Mouse (Mus musculus) urinary bladder, adult 2 months (tissue): Measurements from ENCODE around the gene Lnpep. TPM values are rescaled to one million over a fixed set of nuclear protein-coding genes. Genes with fewer than 3 reads are reported as not detected.
A peak's percentile ranks its signal among the peaks of the same experiment; 100 is the strongest.
"Not testable (repeated sequence)": the region's sequence is repeated elsewhere in the genome, so short reads cannot be mapped to it uniquely, and the experiment has no call there.

Experiments
- DNase-seq: peaks from one replicate; pipeline ENCODE4 v3.0.0; 2022; ENCODE audit warnings: low spot score
- polyA plus RNA-seq: library from polyadenylated mRNA; depleted of rRNA; stranded (reverse); fragments of >200 nt; gene quantifications from 2 replicates; pipeline ENCODE4 v1.2.3, GENCODE M21; 2012; rRNA removed

Gene Lnpep
- 21.2 and 24.0 TPM in 2 replicates for polyA plus RNA-seq

DNA sequence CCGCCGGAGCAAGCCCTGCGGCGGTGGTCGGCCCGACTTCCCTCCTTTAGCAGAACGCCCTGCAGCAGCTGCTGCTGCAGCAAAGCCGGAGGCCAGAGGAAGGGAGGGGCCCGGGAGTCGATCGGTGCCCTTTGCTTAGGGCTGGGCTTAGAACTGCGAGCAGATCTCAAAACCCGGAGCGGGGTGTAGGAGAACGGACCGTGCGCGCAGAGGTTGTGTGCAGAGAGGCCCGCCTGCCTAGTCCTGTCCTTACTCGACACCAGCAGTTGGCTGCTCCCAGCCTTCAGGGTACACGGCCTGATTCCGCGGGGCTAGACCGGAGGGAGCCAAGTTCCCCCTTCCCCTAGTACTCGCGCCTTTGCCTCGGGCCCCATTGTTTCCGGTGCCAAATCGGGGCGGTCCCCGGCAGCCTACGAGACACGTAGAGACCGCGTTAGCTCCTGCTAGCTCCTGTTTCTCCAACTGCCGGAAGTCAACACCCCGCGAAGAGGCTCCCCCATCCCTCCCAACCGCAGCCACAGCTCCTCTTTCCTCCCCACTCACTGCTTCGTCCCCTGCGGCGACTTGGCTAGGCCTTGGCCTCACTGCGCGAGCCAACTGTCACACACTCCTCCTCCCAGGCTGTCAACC, at the start of gene Lnpep:
Gene Lnpep (minus strand): TSS at position 94 of the 630 bp plus-strand sequence.
- no peak for DNase-seq

DNA sequence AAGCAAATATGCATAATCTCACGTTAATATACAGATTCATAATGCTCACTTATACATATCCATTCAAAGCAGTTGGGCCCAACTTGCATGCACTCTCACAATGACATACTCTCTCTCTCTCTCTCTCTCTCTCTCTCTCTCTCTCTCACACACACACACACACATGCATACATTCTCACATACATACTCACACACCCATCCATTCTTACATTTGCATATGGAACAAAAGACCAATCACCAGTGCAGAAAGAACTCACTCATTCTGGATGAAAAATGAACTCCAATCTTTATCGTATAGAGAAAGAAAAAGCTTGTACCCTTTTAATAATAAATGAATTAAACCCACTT, 31.0 kb upstream of the Lnpep start:
- no peak for DNase-seq

DNA sequence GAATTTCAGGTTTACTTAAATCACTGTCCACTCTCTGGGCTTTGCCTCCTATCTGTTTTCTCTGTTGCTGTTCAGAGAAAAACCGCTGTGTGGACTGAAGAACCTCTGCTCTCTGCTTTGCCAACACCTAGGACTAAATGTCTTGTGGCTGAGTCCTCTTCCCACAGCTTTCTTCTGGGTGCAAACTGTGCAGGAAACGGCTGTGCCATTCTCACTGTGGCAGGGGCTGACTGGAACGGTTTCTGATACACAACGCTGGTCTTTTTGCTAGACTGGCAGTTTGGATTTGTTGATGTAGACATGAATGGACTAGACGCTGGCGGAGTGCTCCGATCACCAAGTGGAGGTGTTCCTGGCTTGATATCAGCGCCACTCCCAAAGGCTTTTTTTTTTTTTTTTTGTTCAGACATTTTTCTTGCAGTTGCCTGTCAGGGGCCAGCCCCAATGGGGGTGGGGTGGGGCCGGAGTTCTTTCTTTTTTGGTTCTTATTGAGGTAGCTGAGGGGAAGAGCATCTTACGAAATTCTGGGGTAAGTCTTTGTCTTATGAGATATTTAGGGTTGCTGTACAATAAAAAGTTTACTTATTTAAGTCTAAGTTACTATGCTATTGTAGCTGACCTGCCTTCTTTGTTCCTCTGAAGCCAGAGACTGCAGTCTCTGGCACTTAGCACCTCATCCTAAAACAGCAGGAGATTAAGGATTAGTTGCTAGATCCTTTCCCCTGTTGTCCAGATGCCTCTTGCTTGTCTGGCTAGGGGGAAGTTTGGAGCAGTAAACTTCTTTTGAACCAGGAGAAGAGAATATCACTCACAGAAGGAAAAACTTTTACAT, 30.4 kb upstream of the Lnpep start:
- DNase-seq: no peak

GRCm38 (mm10) chr17:17652570-17652969, 27.7 kb upstream of the Lnpep start:
- no peak for DNase-seq

- no peak for DNase-seq
These were observed 20.9 kb upstream of the Lnpep start for GRCm38 (mm10) chr17:17645738-17646137.

- no peak for DNase-seq
These were observed 12.5 kb upstream of the Lnpep start for GRCm38 (mm10) chr17:17637387-17637786.

- DNase-seq: no peak
These were observed 11.3 kb upstream of the Lnpep start for GRCm38 (mm10) chr17:17636147-17636546.

GRCm38 (mm10) chr17:17634033-17634432, 9.2 kb upstream of the Lnpep start:
- no peak for DNase-seq

DNA sequence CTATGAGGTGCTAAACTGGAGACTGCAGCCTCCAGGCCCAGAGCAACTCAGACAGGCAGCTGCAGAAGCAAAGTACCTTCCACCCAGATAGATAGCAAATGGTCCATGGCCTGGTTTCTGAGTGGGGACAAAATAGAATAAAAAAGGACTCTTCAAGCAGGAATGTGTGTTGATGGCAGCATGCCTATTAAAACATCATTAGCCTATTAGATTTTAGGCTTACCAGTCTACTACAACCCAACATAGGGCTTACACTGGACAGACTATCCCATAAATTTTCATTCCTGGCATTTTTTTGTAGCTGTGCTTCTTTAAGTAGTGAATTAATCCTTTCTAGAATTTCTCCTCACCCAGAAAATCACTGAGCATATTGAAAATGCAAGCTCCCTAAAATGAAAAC, 7.1 kb upstream of the Lnpep start:
- DNase-seq: no peak

DNA sequence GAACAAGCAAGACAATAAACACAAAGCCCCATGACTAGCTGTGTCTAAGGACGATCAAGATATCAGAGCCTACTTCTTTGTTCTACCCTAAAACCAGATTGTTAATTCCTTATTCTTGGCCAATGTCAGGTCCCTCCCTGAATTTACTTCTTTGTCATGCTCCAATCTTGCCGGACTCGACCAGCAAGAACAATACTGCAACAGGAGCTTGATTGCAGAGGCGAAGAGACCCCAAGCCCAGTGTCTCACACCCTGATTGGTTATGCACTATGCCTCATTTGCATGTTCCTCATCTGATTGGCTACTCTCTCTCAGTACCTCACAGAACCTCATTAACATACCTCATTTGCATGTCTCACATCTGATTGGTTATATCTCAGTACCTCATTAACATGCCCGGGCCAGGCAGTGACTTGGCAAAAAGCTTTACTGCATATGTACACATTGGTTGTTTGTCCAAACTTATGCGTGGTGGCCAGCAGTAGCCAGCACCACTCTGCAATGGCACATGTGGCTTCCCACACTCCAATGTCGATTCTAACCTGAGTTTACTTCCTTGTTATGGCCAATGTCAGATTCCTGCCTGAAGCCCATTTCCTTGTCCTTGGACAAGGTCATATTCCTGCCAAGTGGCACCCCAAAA, 3.5 kb upstream of the Lnpep start:
- not testable (repeated sequence) for DNase-seq

- no peak for DNase-seq
These were observed 2.7 kb upstream of the Lnpep start for GRCm38 (mm10) chr17:17627558-17627957.

- no peak for DNase-seq
These were observed 1.2 kb upstream of the Lnpep start for GRCm38 (mm10) chr17:17625887-17626679.

GRCm38 (mm10) chr17:17624421-17624956, 361 bp downstream of the Lnpep start:
- DNase-seq: peak; percentile 87

DNA sequence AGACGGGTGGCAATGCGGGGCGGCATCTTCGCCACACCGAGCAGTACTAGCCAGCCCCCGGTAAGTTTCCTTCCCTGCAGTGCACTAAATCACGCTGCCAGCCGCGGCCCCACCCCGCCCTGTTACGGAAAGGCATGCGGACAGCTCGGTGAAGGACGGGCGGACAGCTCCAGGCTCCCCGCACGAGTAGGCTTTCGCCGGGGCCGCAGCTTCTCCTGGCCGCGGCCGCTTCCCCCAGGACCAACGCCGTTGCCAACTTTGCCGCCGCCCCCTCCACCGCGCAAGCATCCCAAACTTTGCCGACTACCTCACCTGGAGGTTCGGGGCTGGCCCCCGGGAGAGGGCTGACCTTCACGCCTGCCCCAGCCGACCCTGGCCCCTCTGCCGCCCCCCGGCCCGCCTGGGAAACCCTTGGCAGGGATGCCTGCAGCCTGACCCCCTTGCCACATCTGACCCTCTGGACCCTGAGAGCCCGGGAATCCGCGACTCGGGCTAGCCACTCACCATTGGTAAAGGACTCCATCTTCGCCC, 895 bp downstream of the Lnpep start:
- no peak for DNase-seq

DNA sequence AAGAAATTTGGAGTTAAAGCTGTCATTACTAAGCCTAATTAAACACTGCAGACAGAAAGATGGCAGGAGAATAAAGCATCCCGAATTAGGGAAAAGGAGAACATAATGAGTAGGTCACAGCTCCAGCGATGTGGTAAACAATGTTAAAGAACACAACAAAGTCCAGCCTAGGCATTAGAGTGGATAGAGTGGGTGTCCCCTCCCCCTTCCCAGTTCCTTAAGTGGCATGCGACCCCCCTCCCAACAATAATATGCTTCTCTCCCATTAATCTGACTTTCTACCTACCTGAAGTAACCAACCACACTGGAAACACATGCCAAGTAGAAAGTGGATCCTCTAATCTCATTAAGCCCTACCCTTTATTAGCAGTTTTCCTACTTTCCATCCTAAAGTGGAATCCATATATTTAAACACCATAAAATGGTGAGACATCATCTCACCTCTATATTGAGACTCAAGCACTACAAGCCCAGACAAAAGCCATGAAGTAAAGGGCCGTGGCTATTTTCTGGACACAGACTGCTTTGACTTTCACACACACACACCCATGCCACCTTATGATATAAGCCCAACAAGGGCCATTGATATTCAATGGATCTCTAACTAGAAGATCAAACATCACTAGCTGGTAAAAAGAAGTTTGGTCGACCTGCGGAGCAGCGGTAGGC, 1.5 kb downstream of the Lnpep start:
- no peak for DNase-seq

DNA sequence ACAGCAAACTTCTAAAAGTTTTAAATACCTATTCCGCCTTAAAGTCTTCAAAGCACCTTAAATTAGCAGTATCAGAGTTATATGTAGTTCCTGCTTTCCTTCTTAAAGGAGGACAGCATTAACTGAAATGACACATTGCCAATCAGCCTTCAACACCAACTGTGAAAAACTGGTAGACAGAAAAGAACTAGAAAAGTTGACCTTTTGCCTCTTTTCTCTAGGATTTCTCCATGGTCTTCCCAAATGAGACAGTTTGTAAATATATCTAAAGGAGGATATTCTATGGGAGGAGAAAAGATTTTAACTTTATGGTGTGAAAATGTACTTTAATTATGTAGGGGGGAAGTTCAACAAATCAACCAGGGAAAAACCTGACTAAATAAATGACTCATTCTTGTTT, 2.3 kb downstream of the Lnpep start:
- DNase-seq: no peak

DNA sequence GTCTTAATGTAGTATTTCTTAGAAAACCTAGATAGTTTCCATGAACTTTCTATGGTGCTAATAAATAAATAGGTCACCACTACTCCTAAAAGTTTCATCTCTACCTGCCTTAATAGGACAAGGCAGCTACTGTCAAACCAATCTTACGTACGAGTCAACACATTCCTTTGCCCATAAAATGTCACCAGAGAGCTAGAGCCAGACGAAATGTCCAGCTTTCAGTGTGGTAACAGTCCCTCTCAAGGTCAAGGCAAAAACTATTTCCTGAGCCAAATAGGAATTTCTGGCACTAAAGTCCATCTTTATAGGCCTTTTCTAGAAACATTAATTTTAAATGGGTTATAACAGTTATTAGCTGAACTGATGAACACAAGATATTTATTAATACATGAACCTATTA, 3.3 kb downstream of the Lnpep start:
- DNase-seq: no peak

DNA sequence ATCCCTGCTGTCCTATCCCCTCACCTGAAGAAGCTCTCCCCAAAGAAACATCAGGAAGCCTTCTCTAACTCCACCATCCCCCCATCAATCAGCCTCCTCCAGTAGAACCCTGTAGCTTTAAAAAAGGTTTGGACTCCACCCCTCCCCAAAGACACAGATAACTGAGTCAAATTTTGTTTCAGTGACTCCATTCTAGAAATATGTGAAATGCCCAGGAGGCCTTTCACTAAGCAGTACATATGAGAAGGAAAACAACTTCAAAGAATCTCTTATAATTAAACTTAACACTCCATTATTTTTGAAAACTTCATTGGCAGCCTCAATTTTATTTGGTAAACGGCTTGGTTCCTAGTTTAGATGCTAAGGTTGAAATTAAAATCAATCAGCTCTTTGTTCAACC, 6.4 kb downstream of the Lnpep start:
- DNase-seq: no peak

DNA sequence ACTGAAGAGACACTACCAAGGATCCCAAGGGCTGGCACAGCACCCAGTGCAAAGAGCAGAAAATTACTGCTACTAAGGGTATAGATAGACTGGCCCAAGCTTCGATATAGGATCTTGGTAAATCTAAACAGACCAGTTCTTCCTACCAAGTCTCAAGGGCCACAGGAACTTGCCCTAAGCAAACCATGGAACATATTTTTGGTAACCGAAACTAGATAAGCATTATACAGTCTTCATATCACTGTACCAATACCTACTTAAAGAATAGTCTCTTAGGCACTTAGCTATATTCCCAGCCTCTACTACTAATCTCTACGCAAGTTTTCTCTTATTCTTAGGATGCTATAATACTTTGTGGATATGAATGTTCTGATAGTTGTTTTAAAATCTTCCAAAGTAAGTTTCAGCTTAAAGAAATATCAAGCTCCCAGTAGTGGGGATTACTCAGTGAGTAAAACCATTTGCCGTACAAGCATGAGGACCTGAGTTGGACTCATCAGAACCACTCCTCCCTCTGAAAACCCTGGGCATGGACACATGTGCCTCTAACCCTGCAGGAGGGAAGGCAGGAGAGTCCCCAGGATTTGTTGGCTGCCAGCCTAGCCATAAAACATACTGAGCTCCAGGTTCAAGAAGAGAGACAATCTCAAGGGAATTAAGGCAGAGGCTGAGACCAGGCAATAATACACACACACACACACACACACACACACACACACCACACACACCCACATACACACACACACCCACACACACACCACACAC, 7.2 kb downstream of the Lnpep start:
- DNase-seq: no peak

GRCm38 (mm10) chr17:17612336-17612735, 12.5 kb downstream of the Lnpep start:
- DNase-seq: no peak
